Mouse (Mus musculus) activated CD4-positive, CD25-positive, alpha-beta regulatory T cell (primary cell): ENCODE data around the gene Cpa4. TPM values are rescaled to one million over a fixed set of nuclear protein-coding genes. Genes with fewer than 3 reads are reported as not detected.

Experiments used
- polyA plus RNA-seq, 2 experiments: library from polyadenylated mRNA; unstranded; fragments of 100-300 nt; shearing (Covaris generic); gene quantifications; one replicate each; pipeline ENCODE4 v1.2.1; 2017

Cpa4 gene
- polyA plus RNA-seq, result under 1 TPM in 1 of 2 experiments, not detected in 1; 0.06 TPM

DNA sequence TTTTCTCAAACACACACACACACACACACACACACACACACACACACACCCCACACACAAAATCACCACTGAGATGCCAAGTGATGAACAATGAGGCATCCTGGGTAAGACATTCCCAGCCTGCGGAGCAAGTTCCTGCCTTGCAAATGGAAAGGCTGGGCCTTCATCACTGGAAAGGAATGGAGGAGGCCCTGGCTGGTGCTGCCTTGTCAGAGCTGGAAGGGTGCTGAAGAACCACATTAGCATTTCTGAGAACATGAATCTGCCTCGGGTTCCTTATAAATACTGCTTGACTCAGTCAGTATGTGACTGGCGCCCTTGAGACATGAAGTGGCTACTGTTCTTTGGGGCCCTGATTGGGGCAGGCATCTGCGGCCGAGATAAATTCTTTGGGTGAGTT lies at the start of gene Cpa4:
TSS of gene Cpa4 (plus strand) at position 301 of the 400 bp plus-strand sequence.

DNA sequence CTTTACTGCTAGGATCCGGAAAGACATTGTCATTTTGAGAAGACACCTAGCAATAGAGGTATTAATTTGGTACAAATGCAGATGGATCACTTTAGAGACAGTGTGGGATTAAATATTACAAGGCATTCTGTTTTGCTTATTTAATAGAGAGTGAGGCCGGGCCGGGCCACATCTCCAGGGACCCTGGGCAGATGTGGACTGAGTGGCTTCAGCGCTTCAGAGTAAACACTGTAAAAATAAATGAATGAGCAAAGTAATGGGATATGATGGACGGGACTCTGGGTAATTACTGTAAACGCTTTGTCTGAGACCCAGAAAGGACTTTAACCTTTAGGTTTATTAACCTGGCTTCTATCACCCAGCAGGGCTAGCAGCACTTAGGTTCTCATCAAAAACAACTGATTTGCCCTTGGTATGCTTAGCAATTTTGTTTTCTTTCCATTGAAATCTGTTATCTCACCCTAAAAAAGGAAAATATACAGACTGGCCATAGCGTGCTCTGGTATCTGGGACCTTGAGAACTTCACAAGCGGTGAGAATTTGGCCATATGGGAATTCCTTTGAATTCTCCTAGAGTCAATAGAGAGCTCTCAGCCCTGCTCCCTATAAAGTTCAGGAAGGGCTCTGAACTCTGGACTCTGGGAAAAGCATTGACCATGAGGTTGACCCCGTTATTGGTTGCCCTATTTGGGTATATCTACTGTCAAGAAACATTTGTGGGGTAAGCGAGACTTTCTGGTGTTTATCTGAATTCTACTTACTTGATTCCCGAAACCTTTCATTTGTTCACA lies 27.0 kb upstream of the Cpa4 start, which contains the start of gene Cpa2:
TSS of gene Cpa2 (plus strand) at position 574 of the 791 bp plus-strand sequence.

DNA sequence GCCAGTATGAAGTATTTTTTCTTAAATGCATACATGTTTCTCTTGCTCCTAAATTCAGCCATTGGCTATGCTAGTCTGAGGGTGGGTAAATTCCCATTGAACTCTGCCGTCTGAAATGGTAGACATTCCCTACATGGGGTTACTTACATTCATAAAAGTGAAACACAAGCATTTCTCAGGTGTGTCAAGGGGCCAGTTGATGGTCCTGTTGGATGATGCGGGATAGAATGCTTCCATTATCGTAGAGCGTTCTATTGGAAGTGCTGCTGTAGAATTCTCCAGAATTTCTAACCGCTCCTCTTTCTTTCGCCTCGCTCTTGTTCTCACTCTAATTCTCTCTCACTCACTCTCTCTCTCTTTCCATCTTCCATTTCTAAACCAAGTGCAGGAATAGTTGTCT lies 42.5 kb downstream of the Cpa4 start, which contains the start of gene Cpa5:
TSS of gene Cpa5 (plus strand) at position 301 of the 400 bp plus-strand sequence.

DNA sequence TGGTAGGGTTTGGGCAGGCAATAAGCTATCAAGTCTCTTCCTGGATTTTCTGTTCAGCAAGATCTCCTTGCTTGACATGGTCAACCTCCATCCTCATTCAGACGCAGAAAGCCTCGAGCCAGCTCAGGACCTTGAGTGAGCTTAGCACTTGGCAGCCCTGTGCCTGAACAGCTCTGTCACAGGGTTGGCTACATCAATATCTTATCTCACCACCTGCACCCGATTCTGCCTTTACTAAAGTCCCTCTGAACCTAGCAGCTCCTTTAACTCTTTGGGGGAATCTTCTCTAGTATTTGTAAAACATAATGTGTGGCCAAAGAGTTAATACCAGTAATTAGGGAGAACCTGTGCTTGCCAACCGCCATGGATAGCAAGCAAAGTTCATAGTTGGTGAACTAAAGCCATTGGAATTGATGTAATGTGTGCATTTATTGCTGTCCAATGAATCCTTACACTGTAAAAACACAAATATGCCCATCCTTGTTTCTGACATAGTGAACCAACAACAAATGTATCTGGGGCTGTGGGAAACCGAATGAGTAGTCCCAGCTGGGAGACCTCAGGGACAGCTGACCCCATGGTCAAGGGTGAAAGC lies 70.6 kb downstream of the Cpa4 start, which contains the start of gene Cpa1:
TSS of gene Cpa1 (plus strand) at position 545 of the 595 bp plus-strand sequence.

Other genes starting within 250 kb of the Cpa4 start
- 10 to 100 TPM; 23.3 to 31.6 TPM for gene Zc3hc1, start 177.3 kb upstream of the Cpa4 start, polyA plus RNA-seq
- gene Klhdc10, start 166.5 kb upstream of the Cpa4 start, polyA plus RNA-seq, result 10 to 100 TPM in 1 of 2 experiments, 1 to 10 TPM in 1; 9.6 to 10.3 TPM
- 10 to 100 TPM; 43.6 to 50.4 TPM for gene Tmem209, start 58.6 kb upstream of the Cpa4 start, polyA plus RNA-seq
- under 1 TPM in 1 of 2 experiments, not detected in 1; 0.39 TPM for gene Ssmem1, start 58.5 kb upstream of the Cpa4 start, polyA plus RNA-seq
- gene Cpa2, start 26.8 kb upstream of the Cpa4 start, polyA plus RNA-seq, result under 1 TPM in 1 of 2 experiments, not detected in 1; 0.12 TPM
- not detected for gene Cpa5, start 42.6 kb downstream of the Cpa4 start, polyA plus RNA-seq
- gene Cpa1, start 70.8 kb downstream of the Cpa4 start, polyA plus RNA-seq, result not detected
- 10 to 100 TPM in 1 of 2 experiments, 1 to 10 TPM in 1; 7.9 to 11.0 TPM for gene Cep41, start 125.4 kb downstream of the Cpa4 start, polyA plus RNA-seq
- gene Mest, start 155.2 kb downstream of the Cpa4 start, polyA plus RNA-seq, result 1 to 10 TPM in 1 of 2 experiments, under 1 TPM in 1; 0.48 to 1.2 TPM